Mouse (Mus musculus) liver, embryonic 14.5 days (tissue): Measurements from ENCODE around the gene Esr2. TPM values are rescaled to one million over a fixed set of nuclear protein-coding genes. Genes with fewer than 3 reads are reported as not detected.
A peak's percentile ranks its signal among the peaks of the same experiment; 100 is the strongest.
"Not testable (repeated sequence)": the region's sequence is repeated elsewhere in the genome, so short reads cannot be mapped to it uniquely, and the experiment has no call there.

Experiments
- ATAC-seq: fragments of 200-750 bp; cut with Nextera tagmentation; 2 replicates; pipeline ENCODE4 v1.8.0; 2017; ENCODE audit warnings: moderate number of reproducible peaks, mild to moderate bottlenecking, moderate library complexity; ENCODE audit not compliant: insufficient read depth
- DNase-seq, 3 experiments: peaks; one replicate each; pipeline ENCODE4 v3.0.0-alpha.2; 2012 to 2013; ENCODE audit warnings: low read depth in 3 of 3, low spot score in 3 of 3
- H3K27ac ChIP-seq: fragments of 300-500 bp; sonication (generic); 2 replicates; pipeline ENCODE4 v1.5.1; 2014; ENCODE audit warnings: moderate library complexity, mild to moderate bottlenecking, control low read depth, inconsistent platforms
- H3K27me3 ChIP-seq: fragments of 300-500 bp; sonication (generic); 2 replicates; pipeline ENCODE4 v1.6.1; 2014; ENCODE audit warnings: mild to moderate bottlenecking, low read length, moderate library complexity; ENCODE audit not compliant: control insufficient read depth, insufficient read depth
- H3K36me3 ChIP-seq: fragments of 300-500 bp; sonication (generic); replicated peaks from 2 replicates; pipeline ENCODE4 v1.6.1; 2014; ENCODE audit warnings: low read depth; ENCODE audit not compliant: control insufficient read depth, insufficient read depth
- H3K4me1 ChIP-seq, 2 experiments: fragments of 200-500 bp in 1 of 2; fragments of 300-500 bp in 1 of 2; sonication (generic) in 1 of 2; replicated peaks; 2 replicates each; pipeline ENCODE4 v1.6.1; 2012 to 2014; ENCODE audit warnings: antibody characterized with exemption in 1 of 2, inconsistent platforms in 1 of 2, low read length in 1 of 2; ENCODE audit not compliant: control insufficient read depth in 2 of 2, insufficient read depth in 2 of 2
- H3K4me2 ChIP-seq: fragments of 300-500 bp; sonication (generic); 2 replicates; pipeline ENCODE4 v1.6.1; 2014; ENCODE audit warnings: low read depth, mild to moderate bottlenecking, control low read depth, moderate library complexity
- H3K4me3 ChIP-seq, 2 experiments: fragments of 200-500 bp in 1 of 2; fragments of 300-500 bp in 1 of 2; sonication (generic) in 1 of 2; 2 replicates each; pipeline ENCODE4 v1.5.1; 2012 to 2014; ENCODE audit warnings: low read depth in 2 of 2, low read length in 2 of 2, mild to moderate bottlenecking in 2 of 2, control low read depth in 1 of 2, inconsistent platforms in 1 of 2, moderate library complexity in 1 of 2; ENCODE audit not compliant: insufficient read depth in 1 of 2
- H3K9ac ChIP-seq: fragments of 300-500 bp; sonication (generic); replicated peaks from 2 replicates; pipeline ENCODE4 v1.6.1; 2014; ENCODE audit warnings: mild to moderate bottlenecking, control low read depth, moderate library complexity
- H3K9me3 ChIP-seq: fragments of 300-500 bp; sonication (generic); 2 replicates; pipeline ENCODE4 v1.6.1; 2016; ENCODE audit warnings: low read length, mixed read lengths; ENCODE audit not compliant: control insufficient read depth
- CTCF ChIP-seq: IDR thresholded peaks from 2 replicates; pipeline ENCODE4 v1.5.1; 2016; ENCODE audit warnings: antibody characterized with exemption, low read depth, control low read depth
- EP300 ChIP-seq: IDR thresholded peaks from 2 replicates; pipeline ENCODE4 v1.6.1; 2016; ENCODE audit warnings: antibody characterized with exemption, low read depth
- WGBS: fragments of 180-500 bp; shearing (Covaris S2); extraction: QIAGEN DNeasy Blood & Tissue Kit; methylation state at CpG from one replicate; pipeline ENCODE4 v1.1.7; 2014; ENCODE audit not compliant: insufficient replicate concordance; 5-methylcytosine and 5-hydroxymethylcytosine counted together
- polyA plus RNA-seq, 2 experiments: library from polyadenylated mRNA; depleted of rRNA in 1 of 2; stranded (reverse) in 1 of 2; unstranded in 1 of 2; fragments of >200 nt; fragmentation: Nextera tagmentation in 1 of 2; extraction: Ambion mirVana in 1 of 2; gene quantifications; 2 replicates each; pipeline versions ENCODE4 v1.2.1 to v1.2.3; 2012 to 2014

Gene Esr2
- polyA plus RNA-seq, 2 experiments: 0.01 TPM; not detected in 1

GRCm38 (mm10) chr12:76177864-76178518, 932 bp upstream of the Esr2 start:
- 33% methylated on average over 16 of the region's 16 CpGs for WGBS
- Histone ChIP-seq H3K27ac (no peak overlapping the region), H3K4me3 (peak overlapping the region in 1 of 2 experiments; percentile 30; a peak in 2 of 4 replicates), H3K9ac (no peak overlapping the region), H3K36me3 (no peaks in the 10 kb centered on the region), H3K4me2 (peak overlapping the region; percentile 57), H3K9me3 (no peaks in the 10 kb centered on the region), H3K27me3 (peaks cover 15% of the 10 kb centered on the region), H3K4me1 (peaks cover 0 to 1% of the 10 kb centered on the region in 2 experiments; a peak in 1 of 4 replicates)
- DNase-seq (peak in 1 of 3 experiments; percentile 7), ATAC-seq (no peak)
- TF ChIP-seq CTCF: peak; percentile 80
- no peak for TF ChIP-seq EP300

GRCm38 (mm10) chr12:76165641-76166040, 11.4 kb downstream of the Esr2 start:
- H3K27me3 ChIP-seq: no peaks in the 10 kb centered on the region
- 49% methylated on average over 5 of the region's 5 CpGs for WGBS
- TF ChIP-seq EP300 (no peak), CTCF (no peak)
- H3K27ac ChIP-seq: no peak overlapping the region
- DNase-seq: no peak
- no peaks in the 10 kb centered on the region for H3K9me3 ChIP-seq
- no peaks in the 10 kb centered on the region for H3K36me3 ChIP-seq
- no peak for ATAC-seq
- H3K9ac ChIP-seq: no peak overlapping the region
- no peak overlapping the region for H3K4me3 ChIP-seq
- H3K4me1 ChIP-seq: no peaks in the 10 kb centered on the region
- H3K4me2 ChIP-seq: no peak overlapping the region

GRCm38 (mm10) chr12:76152389-76152788, 24.7 kb downstream of the Esr2 start:
- not testable (repeated sequence) for H3K4me3 ChIP-seq, H3K4me1 ChIP-seq, DNase-seq, H3K27me3 ChIP-seq, H3K9me3 ChIP-seq, H3K27ac ChIP-seq, ATAC-seq, H3K9ac ChIP-seq, H3K36me3 ChIP-seq
- 14% methylated on average over 30 of the region's 30 CpGs for WGBS
- peak overlapping the region; percentile 8; the same call in 1 of the 2 replicates for H3K4me2 ChIP-seq

GRCm38 (mm10) chr12:76136701-76137100, 40.4 kb downstream of the Esr2 start:
- Histone ChIP-seq H3K27me3 (no peaks in the 10 kb centered on the region), H3K4me2 (no peak overlapping the region), H3K9me3 (no peaks in the 10 kb centered on the region), H3K4me3 (no peak overlapping the region), H3K36me3 (no peaks in the 10 kb centered on the region), H3K4me1 (no peaks in the 10 kb centered on the region), H3K9ac (no peak overlapping the region), H3K27ac (no peak overlapping the region)
- TF ChIP-seq EP300 (no peak), CTCF (no peak)
- ATAC-seq (no peak), DNase-seq (no peak)
- 44% methylated on average over 6 of the region's 6 CpGs for WGBS

GRCm38 (mm10) chr12:76133081-76133480, 44.0 kb downstream of the Esr2 start:
- 72% methylated on average over 9 of the region's 9 CpGs for WGBS
- not testable (repeated sequence) for H3K4me1 ChIP-seq, H3K4me2 ChIP-seq, H3K9ac ChIP-seq, H3K27ac ChIP-seq, DNase-seq, H3K27me3 ChIP-seq, H3K36me3 ChIP-seq, ATAC-seq, H3K9me3 ChIP-seq, H3K4me3 ChIP-seq
- TF ChIP-seq CTCF: peak; percentile 31; the same call in 1 of the 2 replicates
